Mouse (Mus musculus) cerebellum, adult 11-12 months (tissue): ENCODE results near the gene Usp4.

Source experiments
- DNase-seq: peaks from one replicate; pipeline ENCODE4 v3.0.0; 2022

The Usp4 gene

GRCm38 (mm10) chr9:108342301-108342831 is 5.3 kb upstream of the Usp4 start:
- DNase-seq = no peak

DNA sequence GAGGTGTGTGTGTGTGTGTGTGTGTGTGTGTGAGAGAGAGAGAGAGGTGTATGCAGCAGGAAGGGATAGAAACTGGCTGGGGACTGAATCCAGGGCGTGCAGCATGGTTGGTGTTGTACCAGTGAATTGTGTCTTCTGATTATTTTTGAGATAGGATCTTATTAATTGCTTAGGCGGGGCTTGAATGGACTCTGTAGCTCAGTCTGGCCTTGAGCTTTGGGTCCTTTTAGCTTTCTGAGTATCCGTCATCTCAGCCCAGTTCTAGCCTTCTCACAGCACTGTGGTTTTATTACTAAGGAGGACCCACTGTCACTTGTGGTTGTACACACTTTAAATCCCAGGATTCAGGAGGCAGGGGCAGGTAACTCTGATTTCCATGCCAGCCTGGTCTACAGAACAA is 4.3 kb upstream of the Usp4 start:
- no peak for DNase-seq

DNA sequence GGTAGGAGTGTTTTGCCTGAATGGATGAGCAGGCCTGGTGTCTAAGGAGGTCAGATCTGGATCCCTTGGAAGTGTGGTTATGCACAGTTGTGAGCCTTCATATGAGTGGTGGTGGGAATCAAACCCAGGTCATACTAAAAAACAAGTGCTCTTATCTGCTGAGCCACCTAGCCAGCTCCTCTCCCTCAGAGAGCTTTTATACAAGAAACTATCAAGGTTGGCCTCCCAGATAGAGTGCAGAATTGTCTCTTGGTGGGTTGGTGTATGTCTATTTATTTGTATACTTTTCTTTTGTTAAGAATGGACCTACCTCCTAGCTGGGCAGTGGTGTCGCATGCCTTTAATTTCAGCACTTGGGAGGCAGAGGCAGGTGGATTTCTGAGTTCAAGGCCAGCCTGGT is 3.8 kb upstream of the Usp4 start:
- DNase-seq = no peak

GRCm38 (mm10) chr9:108344471-108344870 is 3.2 kb upstream of the Usp4 start:
- DNase-seq = no peak

- DNase-seq = no peak
These were observed 629 bp upstream of the Usp4 start for GRCm38 (mm10) chr9:108347024-108347423.

DNA sequence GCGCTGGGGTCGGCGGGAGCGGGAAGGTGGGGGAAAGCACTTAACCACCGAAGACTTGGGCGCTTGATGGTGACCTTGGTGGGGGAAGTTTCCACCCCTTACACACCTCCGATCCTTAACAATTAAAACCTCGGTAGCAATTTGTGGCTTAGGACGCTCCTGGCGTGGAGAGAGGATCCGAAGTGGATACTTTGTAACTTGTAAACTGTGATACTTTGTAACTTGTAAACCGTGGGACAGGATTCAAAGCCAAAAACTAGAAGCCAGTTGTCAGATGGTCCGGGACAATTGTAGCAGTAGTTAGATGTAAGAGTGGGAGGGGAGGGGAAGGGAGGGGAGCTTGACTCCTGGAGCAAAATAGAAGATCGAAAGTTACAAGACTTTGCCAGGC is 632 bp downstream of the Usp4 start:
- DNase-seq = no peak

- DNase-seq = no peak
These were observed 2.1 kb downstream of the Usp4 start for GRCm38 (mm10) chr9:108349727-108350126.

- DNase-seq = no peak
These were observed 30.6 kb downstream of the Usp4 start for GRCm38 (mm10) chr9:108378234-108378633.

- DNase-seq = no peak
These were observed 31.1 kb downstream of the Usp4 start for GRCm38 (mm10) chr9:108378736-108379135.

DNA sequence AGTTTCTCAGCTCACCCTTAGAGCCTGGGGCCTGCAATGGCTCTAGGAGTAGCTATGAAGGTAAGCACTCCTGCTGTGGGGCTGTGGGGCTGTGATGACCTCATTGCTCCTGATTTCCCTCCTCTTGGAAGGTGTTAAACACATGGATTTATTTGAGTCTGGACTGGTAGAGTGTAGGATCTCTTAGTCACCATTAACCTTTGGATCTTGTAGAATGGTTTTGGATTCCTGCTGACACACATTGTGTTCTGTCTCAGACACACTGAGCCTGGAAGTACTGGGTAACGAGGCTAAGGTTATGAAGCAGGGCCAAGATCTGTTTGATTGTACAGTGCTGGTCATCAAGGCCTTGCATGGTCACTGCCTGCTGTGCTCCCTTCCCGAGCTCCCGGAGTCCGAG is 31.6 kb downstream of the Usp4 start:
- no peak for DNase-seq

DNA sequence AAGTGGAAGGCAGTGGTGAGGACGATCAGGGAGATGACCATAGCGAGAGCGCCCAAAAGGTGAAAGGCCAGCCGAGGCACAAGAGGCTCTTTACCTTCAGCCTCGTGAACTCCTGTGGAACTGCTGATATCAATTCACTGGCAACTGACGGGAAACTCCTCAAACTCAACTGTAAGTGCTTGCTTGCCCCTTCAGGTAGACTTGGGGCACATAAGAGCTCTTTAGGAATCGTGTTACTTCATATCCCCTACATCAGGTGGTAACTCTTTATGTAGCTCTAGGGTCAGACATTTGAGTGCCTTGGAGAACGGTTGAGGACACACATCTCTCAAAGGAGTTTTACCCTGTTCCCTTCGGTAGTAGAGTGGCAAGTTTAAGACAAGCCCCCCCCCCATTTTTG is 33.7 kb downstream of the Usp4 start:
- DNase-seq = no peak

- no peak for DNase-seq
These were observed 37.4 kb downstream of the Usp4 start for GRCm38 (mm10) chr9:108385006-108385405.

DNA sequence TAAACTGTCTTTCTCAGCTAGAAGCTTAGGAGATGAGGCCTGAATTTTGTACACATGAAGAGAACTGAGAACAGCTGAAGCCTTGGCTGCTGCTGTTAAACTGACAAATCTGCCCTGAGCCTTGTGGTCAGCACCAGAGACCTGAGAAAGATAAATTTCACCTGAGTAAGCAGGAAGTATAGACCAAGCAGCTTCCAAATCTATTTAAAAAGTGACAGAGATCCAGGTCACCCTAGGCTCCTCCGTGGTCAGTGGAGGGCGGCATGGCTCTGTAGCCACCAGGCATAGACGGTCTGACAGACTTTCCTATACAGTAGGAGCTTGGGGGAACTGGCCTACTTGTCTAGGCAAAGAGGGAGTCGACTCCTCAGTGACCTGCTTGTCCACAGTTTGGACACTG is 39.2 kb downstream of the Usp4 start:
- no peak for DNase-seq

GRCm38 (mm10) chr9:108388601-108389000 is 40.9 kb downstream of the Usp4 start:
- DNase-seq = no peak

DNA sequence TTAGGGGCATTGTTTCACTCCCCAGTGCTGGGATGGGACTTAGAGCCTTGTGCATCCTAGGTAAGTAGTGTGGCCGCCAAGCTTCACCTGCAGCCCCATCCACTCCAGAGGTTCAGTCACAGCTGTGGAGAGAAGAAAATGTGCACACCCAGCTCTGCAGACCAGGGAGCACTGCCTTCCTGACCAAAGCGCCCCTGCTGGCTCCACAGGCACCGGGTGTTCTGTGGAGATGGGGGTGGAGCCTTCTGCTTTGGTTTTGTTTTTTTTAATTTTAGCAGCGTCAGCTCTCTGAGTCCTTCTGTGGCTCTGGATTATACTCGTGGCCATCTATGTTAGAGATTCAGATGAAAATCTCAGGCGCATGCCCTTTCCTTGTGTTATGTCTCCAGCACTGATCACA is 41.6 kb downstream of the Usp4 start:
- no peak for DNase-seq

DNA sequence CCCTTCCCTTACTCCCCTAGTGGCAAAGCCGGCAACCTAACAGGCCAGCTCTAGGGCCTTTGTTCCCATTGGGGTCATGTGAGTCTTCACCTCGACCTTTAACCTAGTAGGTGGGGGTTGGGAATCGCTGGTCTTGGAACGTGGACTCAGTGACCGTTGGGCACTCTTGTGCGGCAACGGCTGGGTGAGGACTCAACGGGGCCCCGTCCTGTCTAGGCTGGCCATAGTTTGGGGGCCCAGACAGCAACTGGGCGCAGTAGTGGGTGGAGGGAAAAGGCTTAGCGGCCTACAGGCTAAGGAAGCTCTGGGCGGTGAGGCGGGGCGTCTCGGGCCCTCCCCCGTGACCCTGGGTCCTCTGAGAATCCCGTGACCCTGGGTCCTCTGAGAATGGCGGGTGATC is 45.0 kb downstream of the Usp4 start, which contains the start of gene 1700102P08Rik:
1700102P08Rik (plus strand) TSS at position 130 of the 400 bp plus-strand sequence.
- DNase-seq = no peak

DNA sequence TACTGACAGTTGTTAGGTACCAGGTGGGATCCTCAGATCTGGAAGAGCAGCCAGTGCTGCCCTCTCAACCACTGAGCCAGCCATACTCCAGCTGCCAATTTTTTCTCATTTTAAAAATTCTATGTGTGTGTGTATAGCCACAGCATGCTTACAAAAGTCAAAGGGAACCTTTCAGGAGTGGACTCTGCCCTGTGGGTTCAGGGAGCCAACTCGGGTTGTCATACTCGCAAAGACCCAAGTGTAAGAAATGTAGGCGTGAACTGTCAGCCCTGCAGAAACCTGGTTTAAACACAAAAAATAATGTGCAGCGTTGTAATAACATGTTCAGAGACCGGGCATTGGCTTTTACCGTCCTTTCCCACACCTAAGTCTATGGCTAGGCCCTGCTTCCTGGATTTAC is 46.5 kb downstream of the Usp4 start:
- DNase-seq = no peak

DNA sequence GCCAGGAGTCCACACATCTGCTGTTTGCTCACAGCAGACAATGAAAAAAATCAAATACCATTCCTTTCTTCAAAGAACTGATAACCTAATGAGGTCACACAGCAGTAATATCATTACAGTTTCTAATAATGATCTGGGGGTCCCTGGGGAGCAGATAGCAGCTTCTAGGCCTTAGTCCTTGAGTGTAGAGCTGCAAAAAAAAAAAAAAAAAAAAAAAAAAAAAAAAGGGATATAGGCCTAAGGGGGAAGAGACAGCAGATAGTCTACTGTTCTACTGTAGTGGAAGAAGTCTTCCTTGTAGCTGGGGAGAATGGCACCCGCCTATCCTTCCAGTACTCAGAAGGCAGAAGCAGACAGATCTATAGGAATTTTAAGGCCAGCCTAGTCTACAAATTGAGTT is 47.8 kb downstream of the Usp4 start:
- DNase-seq = no peak

GRCm38 (mm10) chr9:108398324-108398723 is 50.7 kb downstream of the Usp4 start:
- peak; percentile 15 for DNase-seq

- peak; percentile 49 for DNase-seq
These were observed 53.7 kb downstream of the Usp4 start for GRCm38 (mm10) chr9:108401186-108401960.

DNA sequence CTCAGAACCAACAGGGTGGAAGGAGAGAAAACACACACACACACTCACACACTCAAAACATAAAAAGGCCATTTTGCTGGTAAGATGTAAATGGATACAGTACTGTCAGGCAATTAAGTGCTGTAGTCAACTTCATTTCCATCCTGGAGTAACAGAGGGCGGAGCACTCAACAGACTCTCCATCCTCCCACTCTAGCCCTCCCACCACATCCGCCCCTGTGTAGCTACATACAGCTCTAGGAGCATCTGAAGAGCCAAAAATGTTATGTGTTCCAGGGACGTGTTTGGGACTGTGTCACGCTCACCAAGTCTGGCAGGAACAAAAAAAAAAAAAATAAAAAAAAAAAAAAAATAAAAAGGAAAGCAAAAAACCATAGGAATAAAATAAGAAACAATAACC is 55.4 kb downstream of the Usp4 start:
- no peak for DNase-seq

DNA sequence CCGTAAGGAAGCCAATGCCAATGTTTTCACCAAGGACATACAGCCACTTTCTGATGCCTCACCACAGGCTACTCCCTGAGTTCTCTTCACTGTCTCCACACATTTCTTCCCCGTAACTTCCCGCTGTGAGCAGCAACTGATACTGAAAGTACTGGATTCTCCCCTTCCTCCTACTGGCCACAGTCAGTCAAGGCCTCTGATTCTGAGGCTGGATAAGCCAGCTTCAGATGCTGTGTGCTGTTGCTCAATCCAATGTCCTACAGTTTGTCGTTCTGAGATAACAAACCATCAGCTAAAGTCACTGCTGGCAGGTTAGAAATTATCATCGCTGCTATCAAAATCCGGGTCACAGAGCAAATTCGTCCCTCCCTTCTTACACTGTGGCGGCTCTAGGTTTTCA is 56.8 kb downstream of the Usp4 start:
- no peak for DNase-seq

- DNase-seq = no peak
These were observed 61.9 kb downstream of the Usp4 start for GRCm38 (mm10) chr9:108409535-108409934.

DNA sequence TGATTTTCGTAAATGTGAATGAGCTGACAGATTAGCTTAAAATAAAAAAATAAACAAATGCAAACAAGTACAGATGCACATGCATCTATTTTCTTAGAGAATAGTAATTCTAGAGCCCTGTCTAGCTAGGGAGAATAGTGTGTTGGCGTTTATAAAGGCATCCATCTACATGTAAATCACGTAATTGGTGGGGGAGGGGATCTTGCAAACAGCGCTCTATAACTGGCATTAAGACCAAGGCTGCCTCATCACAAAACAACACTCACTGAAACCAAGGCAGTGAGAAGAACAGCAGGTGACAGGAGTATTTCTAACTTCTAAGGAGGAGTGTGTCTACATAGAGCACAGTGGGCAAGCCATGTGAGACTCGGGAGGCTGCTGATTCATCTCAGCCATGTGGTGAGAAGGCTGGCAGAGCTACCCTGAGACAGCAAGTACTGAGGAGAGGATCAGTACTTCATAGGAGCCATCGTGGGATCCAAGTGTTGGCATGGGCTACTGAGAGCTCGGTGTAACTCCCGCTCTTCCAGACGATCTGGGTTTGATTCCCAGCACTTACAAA is 63.8 kb downstream of the Usp4 start:
- no peak for DNase-seq

GRCm38 (mm10) chr9:108412221-108412620 is 64.6 kb downstream of the Usp4 start:
- no peak for DNase-seq
